ENCODE assay signal across 8 mouse cellular contexts in genomic region chr5:101968153-101968851, GRCm38 (mm10).
A peak's percentile ranks its signal among the peaks of the same experiment; 100 is the strongest.
DNase-seq lines count a peak whose midpoint lies in the region; ATAC-seq and TF ChIP-seq lines count a peak whose summit lies in the region.

No protein-coding gene starts in this region.

- TF ChIP-seq CTCF in lung, postnatal 0 days (IDR thresholded peaks at IDR 0.05), result no peak

- DNase-seq in forelimb bud, embryonic 11.5 days (ENCODE audit: low read depth, low spot score), result peak; percentile 8
- DNase-seq in kidney, adult 8-10 months, result peak; percentile 33 to 45
- peak; percentile 96 for DNase-seq in lung, postnatal 0 days (ENCODE audit: low spot score)
- no peak for DNase-seq in cerebellum, adult 11 months
- no peak for DNase-seq in ovary, postnatal 14 days (ENCODE audit: low spot score)
- DNase-seq in right cerebral cortex, adult 18-20 months, result no peak

- peak overlapping the region; percentile 58 for H3K27ac ChIP-seq in forebrain, embryonic 15.5 days (replicated peaks)
- no peak overlapping the region for H3K27ac ChIP-seq in forebrain, embryonic 12.5 days
- peak overlapping the region; percentile 86 for H3K27ac ChIP-seq in lung, postnatal 0 days (ENCODE audit: low read length)

- H3K9ac ChIP-seq in forebrain, embryonic 15.5 days (replicated peaks), result no peak overlapping the region
- no peak overlapping the region for H3K9ac ChIP-seq in forebrain, embryonic 12.5 days
- H3K9ac ChIP-seq in lung, postnatal 0 days (replicated peaks; ENCODE audit: low read depth), result no peak overlapping the region

- peak; percentile 62; the same call in 1 of the 2 replicates for TF ChIP-seq EP300 in lung, postnatal 0 days (IDR thresholded peaks at IDR 0.05)

- no peak overlapping the region for H3K4me3 ChIP-seq in forebrain, embryonic 15.5 days
- no peak overlapping the region for H3K4me3 ChIP-seq in forebrain, embryonic 12.5 days (replicated peaks)
- H3K4me3 ChIP-seq in lung, postnatal 0 days (ENCODE audit: low read depth, low read length), result peak overlapping the region; percentile 14; the same call in 1 of the 2 replicates

- no peak for ATAC-seq in forebrain, embryonic 15.5 days (replicated peaks)
- ATAC-seq in forebrain, embryonic 12.5 days (ENCODE audit: low FRiP score), result no peak
- ATAC-seq in lung, postnatal 0 days, result peak; percentile 94

- no peaks in the 10 kb centered on the region for H3K9me3 ChIP-seq in forebrain, embryonic 15.5 days
- no peaks in the 10 kb centered on the region for H3K9me3 ChIP-seq in forebrain, embryonic 12.5 days
- H3K9me3 ChIP-seq in lung, postnatal 0 days (ENCODE audit: low read length), result no peaks in the 10 kb centered on the region

- H3K4me1 ChIP-seq in forebrain, embryonic 15.5 days, result peaks cover 13% of the 10 kb centered on the region
- H3K4me1 ChIP-seq in forebrain, embryonic 12.5 days, result no peaks in the 10 kb centered on the region
- H3K4me1 ChIP-seq in lung, postnatal 0 days (ENCODE audit: insufficient read depth, low read depth, low read length), result peaks cover 11% of the 10 kb centered on the region; the same call in 1 of the 2 replicates

- no peak overlapping the region for H3K4me2 ChIP-seq in forebrain, embryonic 15.5 days (replicated peaks)
- no peak overlapping the region for H3K4me2 ChIP-seq in forebrain, embryonic 12.5 days
- peak overlapping the region; percentile 40 for H3K4me2 ChIP-seq in lung, postnatal 0 days (replicated peaks; ENCODE audit: low read depth, low read length)

- 82% methylated on average over 12 of the region's 12 CpGs for WGBS in forebrain, embryonic 15.5 days
- WGBS in forebrain, embryonic 12.5 days, result 79% methylated on average over 12 of the region's 12 CpGs
- 11% methylated on average over 12 of the region's 12 CpGs for WGBS in lung, postnatal 0 days

- H3K36me3 ChIP-seq in forebrain, embryonic 15.5 days, result no peaks in the 10 kb centered on the region; the same call in 1 of the 2 replicates
- peaks cover 13% of the 10 kb centered on the region for H3K36me3 ChIP-seq in forebrain, embryonic 12.5 days (replicated peaks)
- no peaks in the 10 kb centered on the region for H3K36me3 ChIP-seq in lung, postnatal 0 days (ENCODE audit: insufficient read depth, low read length)

- no peaks in the 10 kb centered on the region for H3K27me3 ChIP-seq in forebrain, embryonic 15.5 days
- no peaks in the 10 kb centered on the region for H3K27me3 ChIP-seq in forebrain, embryonic 12.5 days
- no peaks in the 10 kb centered on the region for H3K27me3 ChIP-seq in lung, postnatal 0 days (replicated peaks; ENCODE audit: insufficient read depth, low read length)

Comparison
In these comparisons a context has a peak if more than half of its experiments do, and no peak if none do; other contexts are left out.
1. DNase-seq: peak in forelimb bud, embryonic 11.5 days (single experiment), kidney, adult 8-10 months (2 of 2) and lung, postnatal 0 days (single experiment); none in cerebellum, adult 11 months (single experiment), ovary, postnatal 14 days (single experiment) and right cerebral cortex, adult 18-20 months (single experiment).